Mouse (Mus musculus) gastrocnemius, postnatal 25 days (tissue): ENCODE results near the gene Ctnnbl1. TPM values are rescaled to one million over a fixed set of nuclear protein-coding genes. Genes with fewer than 3 reads are reported as not detected.

ENCODE experiments used
- DNase-seq: peaks from one replicate; pipeline ENCODE4 v3.0.0; 2022
- total RNA-seq, 2 experiments: library from RNA; stranded (reverse); gene quantifications; 1 replicate in 1 of 2; 2 replicates in 1 of 2; pipeline ENCODE4 v1.2.3; 2021

Ctnnbl1 gene
- total RNA-seq, 2 experiments from 2014 or later, result 6.7 to 7.3 TPM

DNA sequence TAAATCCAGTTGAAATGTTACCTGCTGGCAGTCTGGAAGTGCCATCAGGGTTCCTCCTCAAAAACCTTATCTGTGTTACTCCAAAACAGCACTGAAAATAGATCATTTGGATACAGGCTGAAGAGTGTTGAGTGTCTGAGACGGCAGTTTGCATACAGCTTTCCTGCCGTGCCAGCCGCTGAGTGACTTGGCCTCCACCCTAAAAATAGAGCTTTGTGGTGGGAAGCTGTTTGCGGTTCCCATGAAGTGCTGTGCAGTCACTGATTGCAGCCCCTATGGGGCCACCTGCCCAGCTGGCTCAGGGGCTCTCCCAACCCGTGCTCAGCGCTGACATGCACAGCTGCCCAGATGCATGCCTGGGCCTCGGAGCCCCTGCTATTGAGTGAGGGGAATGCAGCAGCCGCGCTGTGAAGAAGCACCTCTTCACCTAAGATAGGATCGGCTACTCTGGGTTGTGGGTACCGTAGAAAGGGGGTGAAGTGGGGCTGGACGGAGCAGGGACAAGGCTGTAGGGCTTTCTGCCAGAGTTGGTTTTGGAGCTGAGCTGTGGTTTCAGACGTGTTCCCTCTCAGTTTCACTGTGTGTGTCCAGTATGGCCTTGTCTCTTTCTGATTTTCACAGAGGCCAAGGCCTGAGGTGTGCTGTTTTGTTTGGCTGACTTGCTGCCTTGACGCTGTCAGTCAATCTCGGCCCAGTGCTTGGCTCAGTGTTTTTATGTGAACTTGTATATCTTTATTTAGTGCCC is 81.5 kb downstream of the Ctnnbl1 start:
- DNase-seq, result no peak

DNA sequence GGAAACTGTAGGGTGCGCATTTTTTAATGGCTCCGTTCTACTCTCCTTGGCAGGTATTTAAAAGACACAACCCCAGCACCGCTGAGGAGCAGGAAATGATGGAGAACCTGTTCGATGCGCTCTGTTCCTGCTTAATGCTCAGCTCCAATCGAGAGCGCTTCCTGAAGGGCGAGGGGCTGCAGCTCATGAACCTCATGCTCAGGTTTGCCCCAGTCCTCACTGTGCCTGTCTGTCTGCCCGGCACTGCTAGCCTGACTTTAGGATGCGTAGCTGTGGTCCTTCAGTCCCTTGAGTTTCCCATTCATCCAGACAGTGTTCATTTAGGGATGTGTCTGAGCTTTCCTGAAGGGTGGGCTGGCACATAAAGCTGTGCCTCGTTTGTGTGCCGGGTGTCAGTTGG is 82.2 kb downstream of the Ctnnbl1 start:
- DNase-seq, result no peak

DNA sequence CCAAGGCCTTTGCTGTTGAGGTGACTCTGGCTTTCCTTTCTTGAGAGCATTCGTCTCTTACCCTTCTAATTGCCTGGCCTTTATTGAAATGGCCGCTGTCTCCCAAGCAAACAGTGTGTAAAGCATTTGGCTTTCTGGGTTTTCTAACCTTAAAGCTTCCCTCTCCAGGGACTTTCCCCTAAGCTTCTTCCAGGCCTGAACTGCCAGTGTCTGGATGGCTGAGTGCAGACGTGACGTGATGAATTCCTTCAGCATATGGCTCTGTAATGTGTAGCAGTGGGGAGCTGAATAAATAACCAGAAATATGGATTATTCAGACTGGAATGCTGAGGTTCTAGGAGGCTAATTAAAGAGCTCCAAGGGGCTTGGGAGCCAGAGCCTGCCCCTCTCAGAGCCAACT is 84.1 kb downstream of the Ctnnbl1 start:
- DNase-seq, result no peak

DNA sequence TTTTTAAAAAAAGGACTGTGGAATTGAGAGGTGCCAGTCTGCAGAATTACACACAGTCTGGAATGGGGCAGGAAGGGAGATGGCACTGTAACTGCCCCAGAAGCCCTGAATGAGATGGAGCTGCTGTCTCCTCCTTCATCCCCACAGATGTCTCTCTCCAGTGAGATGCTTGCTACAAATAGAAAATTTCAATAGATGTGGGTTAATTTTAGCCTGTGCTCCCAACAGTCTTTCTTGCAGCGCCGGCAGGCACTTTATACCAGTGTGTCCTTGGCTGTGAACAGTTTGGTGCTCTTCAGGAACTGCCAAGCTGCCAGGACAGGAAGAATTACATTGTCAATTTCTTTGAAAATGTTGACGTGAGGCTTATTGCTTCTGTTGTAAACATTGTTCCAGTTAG is 86.3 kb downstream of the Ctnnbl1 start:
- no peak for DNase-seq

DNA sequence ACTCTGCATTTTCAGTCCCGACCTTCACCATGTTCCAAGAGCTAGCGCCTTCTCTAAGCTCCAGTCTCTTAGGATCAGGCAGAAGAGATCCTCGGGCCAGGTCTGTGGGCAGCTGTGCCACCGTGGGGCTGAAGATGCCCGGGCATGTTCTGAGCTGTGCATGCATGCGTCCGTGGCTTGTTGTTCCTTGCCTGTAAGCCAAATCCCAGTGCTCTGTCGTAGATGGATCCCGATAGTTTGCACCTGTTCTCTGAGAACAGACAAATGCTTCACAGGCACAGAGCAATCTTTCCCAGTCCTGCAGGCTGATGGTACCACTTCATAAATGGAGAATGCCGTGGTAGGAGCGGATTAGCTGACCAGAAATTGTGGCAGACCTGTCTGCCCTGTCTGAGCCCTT is 87.0 kb downstream of the Ctnnbl1 start:
- DNase-seq, result no peak

DNA sequence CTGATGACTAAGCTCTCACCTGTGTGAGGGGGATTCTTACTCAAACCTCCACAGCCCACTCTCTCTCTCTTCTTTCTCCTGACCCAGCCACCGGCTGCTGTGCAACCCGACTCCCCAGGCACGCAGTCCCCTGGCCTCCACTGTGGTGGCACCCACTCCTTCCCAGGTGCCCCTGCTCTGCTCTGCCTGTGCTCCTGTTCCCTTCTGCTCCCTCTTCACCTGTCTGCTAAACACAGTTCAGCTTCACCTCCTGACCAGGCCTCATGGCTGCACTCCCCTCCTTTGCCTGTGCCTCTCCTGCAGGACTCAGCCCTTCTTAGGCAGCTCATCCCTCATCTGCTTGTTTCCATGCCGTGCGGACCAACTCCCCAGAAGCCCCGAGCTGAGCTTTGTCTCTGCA is 92.9 kb downstream of the Ctnnbl1 start:
- no peak for DNase-seq

DNA sequence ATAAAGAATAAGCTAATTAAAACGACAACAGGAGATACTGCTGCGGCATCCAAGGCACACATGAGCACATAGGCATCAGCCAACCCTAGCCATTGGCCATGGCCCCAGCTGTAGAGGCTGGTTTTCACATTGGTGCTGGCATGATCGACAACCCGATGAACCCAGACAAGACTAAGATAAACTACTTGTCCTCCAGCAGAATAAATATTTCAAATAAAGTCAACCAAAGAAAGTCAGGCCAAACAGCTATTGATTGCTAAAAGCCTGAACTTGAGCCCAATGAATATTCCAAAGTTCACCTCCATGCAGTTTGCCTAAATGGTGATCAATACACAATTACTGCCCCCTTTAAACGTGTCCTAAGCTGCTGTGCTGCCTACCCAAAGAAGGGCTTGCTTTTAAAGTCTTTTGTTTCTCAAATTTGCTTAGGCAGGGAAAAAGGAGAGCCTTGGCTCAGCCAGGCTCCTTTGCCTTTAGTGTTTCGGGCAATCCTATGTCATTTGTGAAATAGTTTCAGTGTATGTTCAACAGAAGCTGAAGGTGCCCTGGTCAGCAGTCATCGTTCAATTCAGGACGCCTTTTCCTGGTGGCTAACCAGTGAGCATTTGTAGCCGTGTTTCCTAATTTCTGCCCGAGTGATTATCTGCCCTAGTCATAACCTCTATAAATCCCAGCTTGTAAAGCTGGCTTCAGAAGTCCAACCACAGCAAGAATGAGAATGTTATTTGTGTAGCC is 93.6 kb downstream of the Ctnnbl1 start:
- no peak for DNase-seq

DNA sequence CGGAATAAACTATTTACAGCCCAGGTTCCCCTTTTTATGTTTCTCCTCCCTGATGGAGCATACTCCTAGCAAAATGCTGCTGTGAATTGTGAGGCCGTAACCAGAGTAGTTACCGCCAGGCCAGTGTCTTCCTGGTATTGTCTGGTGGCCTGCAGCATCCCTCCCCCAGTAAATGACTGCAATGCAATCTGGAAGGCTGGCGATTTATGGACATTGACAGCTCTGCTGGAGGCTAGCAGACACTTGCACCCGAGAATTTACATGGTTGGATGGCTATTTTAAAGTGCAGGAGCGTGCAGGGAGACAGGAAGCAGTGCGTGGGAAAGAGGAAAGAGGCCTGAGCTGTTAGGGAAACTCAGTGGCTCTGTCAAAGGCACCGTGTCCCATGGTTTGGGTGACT is 99.8 kb downstream of the Ctnnbl1 start:
- no peak for DNase-seq

DNA sequence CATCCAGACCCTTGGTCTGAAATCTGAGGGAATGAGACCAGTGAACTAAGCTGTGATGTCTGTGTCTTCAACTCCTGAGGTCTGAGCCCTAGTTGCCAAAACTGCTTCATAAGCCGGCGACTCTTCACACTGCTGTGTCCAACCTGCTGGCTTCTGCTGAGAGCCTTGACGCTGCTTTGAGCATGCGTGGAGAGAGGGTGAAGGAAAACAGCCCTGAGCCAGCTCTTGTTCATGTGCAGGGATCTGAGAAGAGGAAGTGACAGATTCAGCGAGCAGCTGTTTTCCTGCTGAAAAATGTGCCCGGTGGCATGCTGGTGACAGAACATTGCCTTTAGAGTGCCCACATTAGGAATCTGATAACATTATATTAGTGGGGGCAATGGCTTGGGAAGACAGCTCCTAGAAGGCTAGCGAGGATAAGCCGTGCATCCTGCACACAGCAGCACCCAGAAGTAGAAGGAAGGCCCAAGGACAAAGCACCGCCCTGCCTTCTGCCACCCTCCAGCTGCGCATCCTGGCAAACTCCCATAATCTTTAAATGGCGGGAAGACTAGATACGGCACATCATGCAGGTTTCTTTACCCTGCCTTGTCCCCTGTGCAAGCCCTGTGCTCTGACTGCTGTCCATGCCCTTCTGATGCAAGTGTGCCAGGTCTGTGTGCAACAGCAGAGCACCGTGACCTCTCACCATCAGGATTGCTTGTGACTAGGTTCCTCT is 101.2 kb downstream of the Ctnnbl1 start:
- no peak for DNase-seq

DNA sequence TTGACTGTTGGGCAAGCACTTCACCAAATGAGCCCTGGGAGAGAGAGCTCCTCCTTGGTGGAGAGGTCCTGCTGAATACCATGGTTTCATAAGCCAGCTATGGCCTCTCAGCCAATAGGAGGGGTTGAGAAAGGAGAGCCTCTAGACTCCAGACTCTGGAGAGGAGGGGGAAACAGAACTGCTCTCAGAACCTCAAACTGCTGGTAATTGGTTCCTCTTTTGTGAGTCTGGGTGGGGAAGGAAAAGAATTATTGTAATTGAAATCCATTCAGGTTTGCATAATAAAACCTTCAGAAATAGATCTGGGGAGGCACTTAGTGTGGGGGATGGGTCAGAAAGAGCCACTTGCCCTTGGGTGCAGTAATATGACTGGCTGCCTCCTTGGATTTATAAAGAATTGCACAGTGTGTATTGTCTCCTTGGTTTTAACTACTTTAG is 103.5 kb downstream of the Ctnnbl1 start:
- DNase-seq, result no peak

DNA sequence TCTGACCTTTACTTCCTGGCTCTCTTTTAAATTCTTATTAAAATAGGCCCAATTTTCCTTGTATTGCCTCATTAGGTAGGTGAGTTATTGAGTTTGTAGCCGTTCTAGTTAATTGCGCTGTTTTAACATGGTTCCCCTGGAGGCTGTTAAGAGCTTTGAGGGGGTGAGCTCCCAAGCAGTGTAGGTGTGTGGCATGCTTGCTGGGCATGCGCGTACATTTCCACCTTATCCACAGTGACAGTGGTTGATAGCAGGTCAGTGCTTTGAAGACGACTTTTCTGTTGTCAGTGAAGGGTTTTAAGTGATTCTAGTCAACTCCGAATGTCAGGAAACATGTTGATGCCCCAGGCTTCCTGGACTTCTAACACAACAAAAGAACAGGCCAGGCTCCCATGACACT is 103.9 kb downstream of the Ctnnbl1 start:
- no peak for DNase-seq

DNA sequence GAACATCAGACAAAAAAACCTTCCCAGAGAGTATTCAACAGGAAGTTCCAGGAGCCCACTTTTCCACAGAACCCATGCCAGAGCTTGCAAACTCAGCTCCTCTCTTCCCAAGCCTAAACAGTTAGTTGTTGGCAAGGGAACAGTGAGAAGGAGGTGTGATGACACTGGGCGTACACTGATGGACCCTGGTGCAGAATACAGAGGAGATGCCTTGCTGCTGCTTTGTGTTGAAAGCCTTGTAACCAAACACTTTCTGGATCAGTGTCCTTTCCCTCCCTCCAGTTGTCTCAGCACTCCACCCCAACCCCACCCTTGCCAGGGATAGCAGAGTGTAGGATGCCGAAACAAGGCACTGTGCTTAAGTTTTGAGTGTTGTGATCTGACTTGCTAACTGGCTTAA is 107.5 kb downstream of the Ctnnbl1 start:
- DNase-seq, result no peak

DNA sequence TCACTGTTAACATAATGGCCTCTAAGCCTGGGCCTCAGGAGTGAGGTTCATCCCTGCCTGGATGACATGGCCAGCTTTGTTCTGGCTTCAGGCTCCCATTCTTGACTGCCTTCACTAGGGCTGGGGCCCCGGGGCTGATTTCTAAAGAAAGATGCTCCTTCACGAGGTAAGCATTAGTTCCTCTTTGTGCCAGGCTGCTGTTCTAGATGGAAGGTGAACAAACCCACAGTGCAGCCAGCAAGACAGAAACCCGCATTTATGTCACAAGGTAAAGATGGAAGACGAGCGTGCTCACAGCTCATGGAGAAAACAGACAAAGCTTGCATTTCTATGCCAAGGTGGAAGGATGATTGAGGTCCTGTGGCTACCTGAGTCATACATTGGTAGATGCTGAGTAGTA is 108.6 kb downstream of the Ctnnbl1 start:
- no peak for DNase-seq

DNA sequence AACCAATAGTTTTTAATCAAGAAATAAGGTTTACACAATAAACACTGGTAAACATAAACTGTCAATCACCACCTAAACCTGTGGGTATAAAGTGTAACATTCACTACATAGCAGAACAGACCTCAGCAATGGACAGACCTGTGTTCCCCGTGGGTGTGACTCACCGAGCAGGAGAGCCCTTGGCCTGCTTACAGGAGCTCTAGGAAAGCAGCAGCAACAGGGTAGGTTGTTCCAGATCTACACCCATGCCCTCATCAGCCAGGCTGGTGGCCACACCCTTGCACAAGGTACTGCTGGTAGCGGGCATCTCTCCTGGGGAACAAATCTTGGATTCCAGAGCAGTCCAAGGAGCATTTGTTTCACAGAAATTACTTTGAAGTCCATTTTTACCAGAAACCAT is 115.9 kb downstream of the Ctnnbl1 start:
- DNase-seq, result no peak

DNA sequence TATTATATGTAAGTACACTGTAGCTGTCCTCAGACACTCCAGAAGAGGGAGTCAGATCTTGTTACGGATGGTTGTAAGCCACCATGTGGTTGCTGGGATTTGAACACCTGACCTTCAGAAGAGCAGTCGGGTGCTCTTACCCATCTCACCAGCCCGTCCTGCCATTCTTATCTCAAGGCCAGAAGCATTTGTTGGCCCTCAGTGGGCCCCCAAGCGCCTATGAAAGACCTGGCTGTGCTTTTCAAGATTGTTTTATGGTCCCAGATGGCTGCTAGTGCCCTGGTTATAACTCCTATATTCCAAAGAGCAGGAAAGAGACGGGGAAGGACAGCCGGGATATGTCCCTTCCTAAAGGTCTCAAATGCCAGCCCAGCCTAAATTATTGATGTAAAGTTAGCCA is 118.6 kb downstream of the Ctnnbl1 start:
- no peak for DNase-seq

DNA sequence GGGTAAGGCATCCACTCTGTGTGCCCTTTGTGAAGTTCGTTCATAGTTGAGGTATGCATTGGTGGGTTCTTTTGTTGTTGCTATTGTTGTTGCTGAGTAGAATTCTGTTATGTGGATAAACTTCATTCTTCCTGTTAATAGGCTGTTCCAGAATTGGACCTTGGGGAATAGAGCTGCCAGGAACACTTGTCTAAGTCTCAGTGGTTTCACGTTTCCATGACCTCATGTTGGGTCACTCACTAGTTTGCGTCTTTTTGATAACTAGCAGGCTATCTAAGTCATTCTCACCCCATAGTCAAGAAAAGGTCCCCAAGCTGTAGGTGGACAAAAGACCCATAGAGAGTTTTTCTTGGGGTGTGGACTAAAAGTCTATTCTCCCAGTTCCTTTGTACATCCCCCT is 120.3 kb downstream of the Ctnnbl1 start:
- DNase-seq, result no peak

DNA sequence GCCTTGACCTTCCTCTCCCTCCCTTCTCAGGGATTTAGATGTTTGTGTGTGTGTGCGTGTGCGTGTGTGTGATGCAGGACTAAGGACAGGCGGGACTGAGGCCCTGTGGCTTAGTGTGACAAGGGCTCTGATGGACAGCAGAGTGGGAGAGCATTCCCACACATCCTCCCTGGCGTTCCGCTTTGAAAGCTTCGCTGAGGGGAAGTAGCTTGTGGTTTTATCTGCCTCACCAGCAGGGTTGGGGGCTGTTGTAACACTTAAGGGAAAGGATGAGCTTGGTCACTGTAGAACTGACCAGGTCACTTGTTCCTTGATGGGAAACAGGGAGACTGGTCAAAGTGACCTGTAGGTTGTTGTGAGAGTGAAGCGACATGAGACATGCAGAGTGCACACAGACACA is 121.1 kb downstream of the Ctnnbl1 start:
- no peak for DNase-seq

DNA sequence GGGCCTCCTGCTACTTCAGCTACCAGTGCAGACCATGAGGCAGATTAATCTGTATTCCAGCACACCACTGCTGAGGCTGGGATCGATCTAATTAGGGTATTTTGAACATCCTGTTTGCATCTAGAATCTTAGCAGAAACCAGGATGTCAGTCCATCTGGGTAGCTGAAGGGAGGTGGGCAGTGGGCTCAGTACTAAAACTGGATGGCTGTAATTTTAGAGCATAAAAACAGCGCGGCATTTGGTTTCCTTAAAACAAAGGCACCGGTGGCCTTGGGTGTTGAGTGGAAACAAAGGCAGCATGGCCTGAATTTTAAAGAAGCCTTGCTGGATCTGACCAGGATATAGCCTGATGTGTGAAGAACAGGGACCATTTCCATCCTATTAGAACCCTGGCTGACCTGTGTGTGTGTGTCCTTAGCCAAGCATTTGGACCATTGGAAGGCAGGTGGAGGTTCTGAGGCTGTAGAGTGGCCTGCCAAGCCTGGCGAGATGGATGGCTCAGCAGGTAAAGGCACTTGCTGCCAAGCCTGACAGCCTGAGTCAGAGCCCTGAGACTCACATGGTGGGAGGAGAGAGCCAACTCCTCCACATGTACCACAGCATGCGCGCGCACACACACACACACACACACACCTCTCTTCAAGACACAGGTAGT is 122.0 kb downstream of the Ctnnbl1 start:
- DNase-seq, result no peak

DNA sequence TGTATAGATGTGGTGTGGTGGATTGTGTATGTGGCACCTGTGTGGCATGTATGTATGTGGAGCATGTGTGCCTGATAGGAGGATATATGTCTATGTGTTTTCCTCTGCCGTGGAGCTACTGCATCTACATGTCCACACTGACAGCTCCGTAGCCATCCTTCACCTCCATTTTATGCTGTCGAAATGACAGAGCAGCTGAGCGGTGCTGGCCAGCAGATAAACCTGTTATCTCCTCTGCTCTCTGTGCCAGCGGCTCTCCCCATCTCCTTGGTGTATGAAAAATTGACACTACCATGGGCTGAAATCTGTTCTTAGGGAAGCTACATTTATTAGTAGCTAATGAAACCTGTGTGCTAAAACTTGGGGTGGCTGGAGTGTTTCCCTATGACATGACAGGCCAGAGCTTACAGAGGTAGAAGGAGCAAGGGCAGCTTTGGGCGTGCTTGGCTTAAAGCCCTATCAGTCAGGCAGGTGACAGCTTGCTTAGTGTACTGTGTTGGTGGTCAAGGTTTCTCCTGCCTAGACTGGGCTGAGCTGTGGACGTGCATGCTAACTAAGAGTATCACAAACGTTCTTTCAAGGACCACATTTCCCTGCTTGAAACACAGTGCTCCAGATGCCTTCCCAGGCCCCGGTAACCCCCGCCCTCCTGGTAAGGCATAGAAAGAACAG is 124.2 kb downstream of the Ctnnbl1 start:
- no peak for DNase-seq

DNA sequence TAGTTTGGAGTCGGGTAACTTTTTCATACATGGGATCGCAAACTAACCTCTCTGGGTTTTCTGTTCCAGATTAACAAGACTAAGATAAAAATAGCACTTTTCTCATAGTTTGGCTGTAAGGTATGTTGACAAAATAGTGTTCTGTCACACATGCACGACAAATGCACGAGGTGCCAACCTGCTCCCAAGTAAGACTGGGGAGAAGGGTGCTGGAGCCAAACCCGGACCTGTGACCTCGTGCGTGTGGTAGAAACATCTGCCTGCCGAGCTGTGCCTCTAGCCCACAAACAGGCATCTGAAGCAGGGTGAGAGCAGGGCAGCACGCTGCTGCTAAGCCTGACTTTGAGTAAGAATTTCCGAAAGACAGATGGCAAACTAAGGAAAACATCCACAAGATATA is 125.1 kb downstream of the Ctnnbl1 start:
- DNase-seq, result peak; percentile 46

DNA sequence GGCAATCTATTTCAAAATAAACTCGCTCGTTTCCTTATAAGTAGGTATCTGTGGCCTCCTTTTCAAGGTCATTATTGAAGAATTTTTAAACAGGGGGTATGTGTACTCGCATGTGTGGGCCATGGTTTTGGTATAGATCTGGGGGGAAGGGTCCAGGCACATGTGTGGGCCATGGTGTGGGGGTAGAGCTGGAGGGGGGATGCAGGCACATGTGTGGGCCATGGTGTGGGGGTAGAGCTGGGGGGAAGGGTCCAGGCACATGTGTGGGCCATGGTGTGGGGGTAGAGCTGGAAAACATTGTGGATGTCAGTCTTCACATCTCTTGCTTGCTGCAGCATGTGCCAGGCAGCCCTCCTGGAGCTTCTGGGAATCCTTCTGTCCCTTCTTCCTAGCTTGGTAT is 129.9 kb downstream of the Ctnnbl1 start:
- DNase-seq, result no peak

DNA sequence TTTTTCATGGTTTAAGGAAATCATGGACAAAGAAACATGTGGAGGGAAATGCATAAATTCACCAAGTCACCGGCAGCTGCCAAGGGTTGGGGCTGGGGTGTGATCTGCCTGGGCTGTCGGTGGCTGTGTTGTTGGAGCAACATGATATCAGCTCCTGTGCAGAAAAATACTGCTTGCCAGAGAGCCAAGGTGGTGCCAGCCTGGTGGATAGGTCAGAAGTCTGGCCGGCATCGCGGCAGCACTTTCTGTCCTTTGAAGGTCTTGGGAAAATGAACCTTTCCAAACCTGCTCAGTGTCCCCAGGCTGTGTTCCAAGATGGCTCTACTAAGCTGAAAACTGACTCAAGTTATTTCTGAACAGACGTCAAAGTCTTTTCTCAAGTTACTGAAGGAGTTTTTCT is 133.0 kb downstream of the Ctnnbl1 start:
- peak; percentile 87 for DNase-seq
